Mouse (Mus musculus): Measurements from ENCODE around the gene Selenof.

Selenof gene

GRCm38 (mm10) chr3:144628005-144628914, 58.2 kb downstream of the Selenof start:
- Histone ChIP-seq H3K36me3 (ENCODE audit: control insufficient read depth, insufficient read depth, low read length, poor library complexity, severe bottlenecking) (no peaks in the 10 kb centered on the region), H3K27me3 (ENCODE audit: control insufficient read depth, insufficient read depth, low read length, poor library complexity, severe bottlenecking) (no peaks in the 10 kb centered on the region)
- no peak for DNase-seq (ENCODE audit: low read depth, low spot score)

- DNase-seq (ENCODE audit: low read depth, low spot score) = no peak
- no peaks in the 10 kb centered on the region for H3K36me3 ChIP-seq (ENCODE audit: control insufficient read depth, insufficient read depth, low read length, poor library complexity, severe bottlenecking)
Observed at GRCm38 (mm10) chr3:144628915-144629230, 58.8 kb downstream of the Selenof start.

GRCm38 (mm10) chr3:144635236-144635635, 65.1 kb downstream of the Selenof start:
- no peak for DNase-seq (ENCODE audit: low read depth, low spot score)
- H3K36me3 ChIP-seq (ENCODE audit: control insufficient read depth, insufficient read depth, low read length, poor library complexity, severe bottlenecking) = no peaks in the 10 kb centered on the region
- H3K27me3 ChIP-seq (ENCODE audit: control insufficient read depth, insufficient read depth, low read length, poor library complexity, severe bottlenecking) = no peaks in the 10 kb centered on the region

More at GRCm38 (mm10) chr3:144628915-144629230, 58.8 kb downstream of the Selenof start:
- no peaks in the 10 kb centered on the region for H3K27me3 ChIP-seq (ENCODE audit: control insufficient read depth, insufficient read depth, low read length, poor library complexity, severe bottlenecking)

- no peak for DNase-seq (ENCODE audit: low read depth, low spot score)
- Histone ChIP-seq H3K27me3 (ENCODE audit: control insufficient read depth, insufficient read depth, low read length, poor library complexity, severe bottlenecking) (no peaks in the 10 kb centered on the region), H3K36me3 (ENCODE audit: control insufficient read depth, insufficient read depth, low read length, poor library complexity, severe bottlenecking) (no peaks in the 10 kb centered on the region)
Observed at GRCm38 (mm10) chr3:144638110-144638509, 68.0 kb downstream of the Selenof start.

- Histone ChIP-seq H3K27me3 (ENCODE audit: control insufficient read depth, insufficient read depth, low read length, poor library complexity, severe bottlenecking) (no peaks in the 10 kb centered on the region), H3K36me3 (ENCODE audit: control insufficient read depth, insufficient read depth, low read length, poor library complexity, severe bottlenecking) (no peaks in the 10 kb centered on the region)
- DNase-seq (ENCODE audit: low read depth, low spot score) = no peak
Observed at GRCm38 (mm10) chr3:144639387-144639786, 69.3 kb downstream of the Selenof start.

- no peak for DNase-seq (ENCODE audit: low read depth, low spot score)
- Histone ChIP-seq H3K27me3 (ENCODE audit: control insufficient read depth, insufficient read depth, low read length, poor library complexity, severe bottlenecking) (no peaks in the 10 kb centered on the region), H3K36me3 (ENCODE audit: control insufficient read depth, insufficient read depth, low read length, poor library complexity, severe bottlenecking) (no peaks in the 10 kb centered on the region)
Observed at GRCm38 (mm10) chr3:144640033-144640432, 69.9 kb downstream of the Selenof start.

GRCm38 (mm10) chr3:144642141-144642540, 72.0 kb downstream of the Selenof start:
- Histone ChIP-seq H3K27me3 (ENCODE audit: control insufficient read depth, insufficient read depth, low read length, poor library complexity, severe bottlenecking) (no peaks in the 10 kb centered on the region), H3K36me3 (ENCODE audit: control insufficient read depth, insufficient read depth, low read length, poor library complexity, severe bottlenecking) (no peaks in the 10 kb centered on the region)
- DNase-seq (ENCODE audit: low read depth, low spot score) = no peak

- Histone ChIP-seq H3K36me3 (ENCODE audit: control insufficient read depth, insufficient read depth, low read length, poor library complexity, severe bottlenecking) (no peaks in the 10 kb centered on the region), H3K27me3 (ENCODE audit: control insufficient read depth, insufficient read depth, low read length, poor library complexity, severe bottlenecking) (no peaks in the 10 kb centered on the region)
- no peak for DNase-seq (ENCODE audit: low read depth, low spot score)
Observed at GRCm38 (mm10) chr3:144643301-144643871, 73.3 kb downstream of the Selenof start.

GRCm38 (mm10) chr3:144644202-144644601, 74.1 kb downstream of the Selenof start:
- DNase-seq (ENCODE audit: low read depth, low spot score) = no peak
- Histone ChIP-seq H3K27me3 (ENCODE audit: control insufficient read depth, insufficient read depth, low read length, poor library complexity, severe bottlenecking) (no peaks in the 10 kb centered on the region), H3K36me3 (ENCODE audit: control insufficient read depth, insufficient read depth, low read length, poor library complexity, severe bottlenecking) (no peaks in the 10 kb centered on the region)
